Mouse (Mus musculus) splenic B cell, adult 2 months (primary cell): ENCODE measurements around the gene Fam20c.

Experiments
- DNase-seq: peaks from one replicate; pipeline ENCODE4 v3.0.0-alpha.2; 2011; ENCODE audit warnings: low read depth, low spot score
- H3K27me3 ChIP-seq: 2 replicates; pipeline ENCODE4 v1.6.1; 2012; ENCODE audit warnings: mild to moderate bottlenecking, low read length, moderate library complexity, mixed read lengths; ENCODE audit not compliant: control insufficient read depth, poor library complexity, insufficient read depth, severe bottlenecking
- H3K36me3 ChIP-seq: 2 replicates; pipeline ENCODE4 v1.6.1; 2012; ENCODE audit warnings: mild to moderate bottlenecking, low read length, moderate library complexity, mixed read lengths; ENCODE audit not compliant: control insufficient read depth, poor library complexity, insufficient read depth, severe bottlenecking

Gene Fam20c

GRCm38 (mm10) chr5:138820717-138821332 is 66.5 kb downstream of the Fam20c start:
- no peaks in the 10 kb centered on the region for H3K36me3 ChIP-seq
- no peaks in the 10 kb centered on the region; the same call in 1 of the 2 replicates for H3K27me3 ChIP-seq
- no peak for DNase-seq

GRCm38 (mm10) chr5:138825090-138825489 is 70.8 kb downstream of the Fam20c start:
- DNase-seq = no peak
- Histone ChIP-seq H3K27me3 (no peaks in the 10 kb centered on the region), H3K36me3 (no peaks in the 10 kb centered on the region)

GRCm38 (mm10) chr5:138833406-138833805 is 79.1 kb downstream of the Fam20c start:
- no peak for DNase-seq
- no peaks in the 10 kb centered on the region for H3K36me3 ChIP-seq
- H3K27me3 ChIP-seq = no peaks in the 10 kb centered on the region

- Histone ChIP-seq H3K36me3 (no peaks in the 10 kb centered on the region), H3K27me3 (no peaks in the 10 kb centered on the region)
- no peak for DNase-seq
Observed at GRCm38 (mm10) chr5:138834910-138835309, 80.6 kb downstream of the Fam20c start.

- DNase-seq = no peak
- Histone ChIP-seq H3K27me3 (no peaks in the 10 kb centered on the region), H3K36me3 (no peaks in the 10 kb centered on the region)
Observed at GRCm38 (mm10) chr5:138840981-138841380, 86.7 kb downstream of the Fam20c start.

- no peak for DNase-seq
- H3K36me3 ChIP-seq = no peaks in the 10 kb centered on the region
- no peaks in the 10 kb centered on the region for H3K27me3 ChIP-seq
Observed at GRCm38 (mm10) chr5:138843168-138843824, 89.0 kb downstream of the Fam20c start.

GRCm38 (mm10) chr5:138846506-138846905 is 92.2 kb downstream of the Fam20c start:
- no peak for DNase-seq
- Histone ChIP-seq H3K36me3 (no peaks in the 10 kb centered on the region), H3K27me3 (no peaks in the 10 kb centered on the region)

- Histone ChIP-seq H3K27me3 (no peaks in the 10 kb centered on the region), H3K36me3 (no peaks in the 10 kb centered on the region)
- DNase-seq = peak; percentile 86
Observed at GRCm38 (mm10) chr5:138848102-138848501, 93.8 kb downstream of the Fam20c start.

GRCm38 (mm10) chr5:138849682-138850461 is 95.6 kb downstream of the Fam20c start:
- no peaks in the 10 kb centered on the region for H3K27me3 ChIP-seq
- H3K36me3 ChIP-seq = no peaks in the 10 kb centered on the region
- DNase-seq = no peak

- DNase-seq = no peak
- H3K36me3 ChIP-seq = no peaks in the 10 kb centered on the region
- no peaks in the 10 kb centered on the region for H3K27me3 ChIP-seq
Observed at GRCm38 (mm10) chr5:138850462-138850844, 96.1 kb downstream of the Fam20c start.

GRCm38 (mm10) chr5:138851296-138851780 is 97.0 kb downstream of the Fam20c start:
- no peaks in the 10 kb centered on the region for H3K27me3 ChIP-seq
- no peaks in the 10 kb centered on the region for H3K36me3 ChIP-seq
- DNase-seq = no peak

GRCm38 (mm10) chr5:138852151-138852550 is 97.8 kb downstream of the Fam20c start:
- Histone ChIP-seq H3K27me3 (no peaks in the 10 kb centered on the region), H3K36me3 (no peaks in the 10 kb centered on the region)
- no peak for DNase-seq

- Histone ChIP-seq H3K36me3 (no peaks in the 10 kb centered on the region), H3K27me3 (no peaks in the 10 kb centered on the region)
- DNase-seq = no peak
Observed at GRCm38 (mm10) chr5:138853349-138853748, 99.0 kb downstream of the Fam20c start.

GRCm38 (mm10) chr5:138857010-138857617 is 102.8 kb downstream of the Fam20c start:
- peak; percentile 36 for DNase-seq
- Histone ChIP-seq H3K36me3 (no peaks in the 10 kb centered on the region), H3K27me3 (no peaks in the 10 kb centered on the region)

- H3K27me3 ChIP-seq = no peaks in the 10 kb centered on the region
- no peaks in the 10 kb centered on the region for H3K36me3 ChIP-seq
- DNase-seq = no peak
Observed at GRCm38 (mm10) chr5:138857811-138858251, 103.5 kb downstream of the Fam20c start.
